Mouse (Mus musculus) spleen, adult 18-20 months (tissue): ENCODE data around the gene Tbc1d20.

Experiments
- DNase-seq, 2 experiments: peaks; one replicate each; pipeline ENCODE4 v3.0.0; 2022; ENCODE audit warnings: mixed read lengths in 2 of 2

The Tbc1d20 gene

GRCm38 (mm10) chr2:152360271-152360775 lies 66.7 kb downstream of the Tbc1d20 start:
- DNase-seq, result peak; percentile 5 to 11

GRCm38 (mm10) chr2:152361193-152361592 lies 67.6 kb downstream of the Tbc1d20 start:
- no peak for DNase-seq
